Mouse (Mus musculus): ENCODE results near the gene Cxcl16.

DNA sequence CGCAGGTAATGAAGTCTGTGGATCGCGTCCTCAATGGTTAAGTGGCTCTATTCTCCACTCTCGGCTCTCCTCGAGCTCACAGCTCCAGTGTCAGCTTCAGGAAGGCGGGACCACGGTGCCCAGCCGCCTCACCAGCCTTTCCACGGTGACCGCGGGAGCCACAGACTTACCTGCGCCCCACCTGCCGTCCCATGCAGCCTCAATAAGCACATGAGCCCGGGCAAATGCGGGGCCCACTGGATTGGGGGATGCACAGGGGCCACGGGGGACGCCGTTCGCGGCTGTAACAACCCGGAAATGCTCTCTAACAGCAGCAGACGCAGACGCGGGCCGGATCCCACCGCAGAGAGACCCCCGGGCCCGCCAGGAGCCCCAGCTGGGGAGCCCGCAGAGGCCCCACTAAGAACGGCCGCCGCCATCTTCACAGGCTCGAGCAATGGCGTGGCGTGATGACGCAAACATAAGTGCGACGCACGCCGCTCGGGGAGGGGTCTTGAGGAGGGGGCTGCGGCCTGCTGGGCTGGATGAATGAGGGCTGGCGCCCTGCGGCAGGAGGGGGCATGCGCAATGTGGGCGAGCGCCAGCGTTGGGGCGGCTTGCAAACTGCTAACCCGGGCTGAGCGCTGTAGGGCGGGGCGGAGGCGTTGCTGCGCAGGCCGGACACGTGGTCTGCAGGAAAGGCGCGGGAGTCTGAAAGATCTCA is 50.0 kb downstream of the Cxcl16 start, which contains the start of gene Pelp1:
- TF ChIP-seq POLR2A (IDR thresholded peaks at IDR 0.05; ENCODE audit: insufficient read length, low read depth) (peak; percentile 70), CEBPB (IDR thresholded peaks at IDR 0.05; ENCODE audit: insufficient read depth, poor library complexity, severe bottlenecking) (no peak), SRF (IDR thresholded peaks at IDR 0.05; ENCODE audit: control insufficient read depth, insufficient read length, low read depth) (peak; percentile 84), POLR2AphosphoS2 (IDR thresholded peaks at IDR 0.05; ENCODE audit: insufficient read length, low read depth) (no peak), USF1 (IDR thresholded peaks at IDR 0.05; ENCODE audit: low read depth) (peak; percentile 93), REST (IDR thresholded peaks at IDR 0.05; ENCODE audit: insufficient read depth, insufficient read length) (no peak), MAX (IDR thresholded peaks at IDR 0.05; ENCODE audit: low read depth) (peak; percentile 38)
